Mouse (Mus musculus) olfactory bulb, adult 2 months (tissue): Measurements from ENCODE around the gene Pxdc1. TPM values are rescaled to one million over a fixed set of nuclear protein-coding genes. Genes with fewer than 3 reads are reported as not detected.

Experiments
- H3K27ac ChIP-seq: fragments of 200-500 bp; 2 replicates; pipeline ENCODE4 v1.5.1; 2012; ENCODE audit warnings: low read depth, low read length; ENCODE audit not compliant: insufficient read depth
- H3K4me1 ChIP-seq: fragments of 200-500 bp; 2 replicates; pipeline ENCODE4 v1.6.1; 2012; ENCODE audit warnings: low read length; ENCODE audit not compliant: control insufficient read depth, insufficient read depth
- H3K4me3 ChIP-seq: fragments of 200-500 bp; 2 replicates; pipeline ENCODE4 v1.5.1; 2012; ENCODE audit warnings: mild to moderate bottlenecking, low read depth, low read length, moderate library complexity; ENCODE audit not compliant: insufficient read depth
- CTCF ChIP-seq: fragments of 200-500 bp; IDR thresholded peaks from 2 replicates; pipeline ENCODE4 v1.5.1; 2012; ENCODE audit warnings: low read depth, mild to moderate bottlenecking, low read length, moderate library complexity; ENCODE audit not compliant: insufficient read depth
- POLR2A ChIP-seq: fragments of 200-500 bp; IDR thresholded peaks from 2 replicates; pipeline ENCODE4 v1.6.1; 2012; ENCODE audit warnings: mild to moderate bottlenecking, low read depth, low read length, moderate library complexity; ENCODE audit not compliant: insufficient read depth
- WGBS: fragments of 180-500 bp; shearing (Covaris S2); methylation state at CpG from one replicate; pipeline ENCODE4 v1.1.7; 2018; 5-methylcytosine and 5-hydroxymethylcytosine counted together
- polyA plus RNA-seq: library from polyadenylated mRNA; stranded (reverse); fragments of >200 nt; gene quantifications from 2 replicates; pipeline ENCODE4 v1.2.4, GENCODE M21; 2012; ENCODE audit warnings: low replicate concordance; ENCODE audit not compliant: missing spikeins, insufficient read depth, insufficient read length

Pxdc1 gene
- polyA plus RNA-seq, 1 experiment, result not detected

DNA sequence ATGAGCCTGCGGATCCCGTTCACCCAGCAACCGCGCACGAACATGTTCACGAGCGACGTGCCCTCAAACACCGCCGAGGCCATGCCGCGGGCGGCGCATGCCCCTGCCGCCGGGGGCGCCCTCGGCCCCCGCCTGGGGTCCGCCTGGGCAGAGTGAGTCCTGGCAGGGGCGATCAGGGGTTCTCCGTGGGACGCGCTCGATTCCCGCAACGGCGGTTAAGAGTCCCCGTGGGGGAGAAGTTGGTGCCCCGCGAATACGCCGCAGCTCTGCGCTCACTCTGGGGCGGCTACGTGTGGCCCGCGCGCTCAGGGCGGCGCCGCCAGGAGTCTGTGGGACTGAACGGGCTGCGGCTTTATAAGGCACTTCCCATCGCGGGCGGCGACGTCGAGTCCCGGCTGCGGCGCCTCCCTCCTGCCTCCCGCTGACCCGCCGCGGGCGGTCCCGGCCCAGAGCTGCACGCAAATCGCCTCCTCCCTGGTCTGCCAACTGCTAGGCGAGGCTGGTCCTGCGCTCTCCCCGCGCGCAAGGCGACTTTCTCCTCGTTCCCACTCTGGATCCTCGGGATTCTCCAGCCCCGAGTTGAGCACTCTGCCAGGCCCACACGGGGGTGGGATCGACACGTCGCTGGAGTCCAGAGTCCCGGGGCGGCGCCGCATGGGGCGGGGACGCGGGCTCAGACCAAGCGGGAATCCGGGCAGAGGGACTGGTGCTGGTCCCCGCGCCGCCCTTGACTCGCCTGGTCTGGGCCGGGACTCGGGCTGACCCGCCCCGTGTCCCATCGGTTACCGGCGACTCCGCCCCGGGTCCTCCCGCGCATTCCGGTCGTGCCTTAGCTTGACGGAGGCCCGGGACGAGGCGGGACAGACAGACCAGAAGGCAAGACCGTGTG, 689 bp downstream of the Pxdc1 start:
- peak overlapping the region; percentile 50 for H3K4me3 ChIP-seq
- under 1% methylated on average over 105 of the region's 105 CpGs for WGBS
- H3K27ac ChIP-seq, result no peak overlapping the region

GRCm38 (mm10) chr13:34652016-34652352, 1.3 kb downstream of the Pxdc1 start:
- under 1% methylated on average over 35 of the region's 35 CpGs for WGBS

More for the DNA sequence above, 689 bp downstream of the Pxdc1 start:
- TF ChIP-seq POLR2A, result no peak
- TF ChIP-seq CTCF, result 0 out of 2 replicates have a peak, but pooled peaks have one; percentile 12
- H3K4me1 ChIP-seq, result peaks cover 18% of the 10 kb centered on the region

DNA sequence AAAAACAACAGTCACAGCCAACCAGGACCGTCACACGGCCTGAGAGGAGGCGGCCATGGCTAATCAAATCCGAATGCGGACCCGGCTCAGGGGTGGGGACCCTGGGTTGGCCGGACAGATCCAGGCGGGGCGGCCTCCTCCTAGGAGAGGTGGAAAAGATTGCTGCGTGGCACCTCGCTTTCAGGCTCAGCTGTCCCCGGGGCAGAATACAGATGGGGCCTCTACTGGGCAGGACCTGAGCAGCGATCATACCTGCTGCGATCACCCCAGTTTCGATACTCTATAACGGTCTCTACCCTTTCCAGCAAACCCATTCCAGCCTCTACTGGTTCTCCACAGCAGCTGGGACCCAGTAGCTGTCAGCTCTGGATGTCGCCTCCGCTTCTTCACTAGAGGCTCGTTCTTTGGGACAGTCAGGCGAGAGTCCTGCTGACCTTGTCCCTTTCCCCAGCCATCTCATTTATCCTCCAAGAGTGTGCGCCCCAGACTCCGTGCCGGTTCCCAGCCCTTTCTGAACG, 1.8 kb downstream of the Pxdc1 start:
- Histone ChIP-seq H3K27ac (no peak overlapping the region), H3K4me3 (peak overlapping the region; percentile 50), H3K4me1 (peaks cover 18% of the 10 kb centered on the region)
- TF ChIP-seq CTCF (no peak), POLR2A (no peak)
- WGBS, result 18% methylated on average over 24 of the region's 24 CpGs

More at GRCm38 (mm10) chr13:34652016-34652352, 1.3 kb downstream of the Pxdc1 start:
- TF ChIP-seq CTCF (no peak; the same call in 1 of the 2 replicates), POLR2A (no peak)
- peak overlapping the region; percentile 50 for H3K4me3 ChIP-seq
- H3K4me1 ChIP-seq, result peaks cover 18% of the 10 kb centered on the region
- H3K27ac ChIP-seq, result no peak overlapping the region

DNA sequence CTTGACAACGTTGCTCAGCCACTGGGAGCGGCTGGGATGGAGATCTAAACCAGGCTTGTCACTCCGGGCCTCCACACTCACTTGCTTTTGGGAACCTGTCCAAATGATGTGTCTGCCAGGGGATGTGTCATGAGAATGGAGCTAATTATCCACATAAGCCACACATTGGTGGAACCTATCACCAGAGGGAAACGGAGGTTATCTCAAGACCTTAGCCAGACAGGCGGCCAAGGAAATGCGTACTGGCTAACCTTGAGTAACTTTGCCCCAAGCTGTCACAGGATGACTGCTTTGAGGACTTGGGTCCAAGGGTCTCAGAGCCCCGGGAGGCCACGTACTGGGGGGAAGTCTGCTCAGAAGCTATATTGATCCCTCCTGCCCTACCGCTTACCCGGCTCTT, 2.3 kb downstream of the Pxdc1 start:
- 64% methylated on average over 10 of the region's 10 CpGs for WGBS

GRCm38 (mm10) chr13:34650371-34650770, 2.9 kb downstream of the Pxdc1 start:
- WGBS, result 96% methylated on average over 6 of the region's 6 CpGs
- no peak overlapping the region for H3K27ac ChIP-seq

More for the DNA sequence above, 2.3 kb downstream of the Pxdc1 start:
- Histone ChIP-seq H3K27ac (no peak overlapping the region), H3K4me3 (no peak overlapping the region), H3K4me1 (peaks cover 18% of the 10 kb centered on the region)
- TF ChIP-seq CTCF (no peak), POLR2A (no peak)

GRCm38 (mm10) chr13:34647751-34648150, 5.5 kb downstream of the Pxdc1 start:
- Histone ChIP-seq H3K4me3 (no peak overlapping the region), H3K27ac (no peak overlapping the region), H3K4me1 (peaks cover 14% of the 10 kb centered on the region)
- WGBS, result 77% methylated on average over 4 of the region's 4 CpGs
- TF ChIP-seq CTCF (no peak), POLR2A (no peak)

More at GRCm38 (mm10) chr13:34650371-34650770, 2.9 kb downstream of the Pxdc1 start:
- no peak overlapping the region for H3K4me3 ChIP-seq
- TF ChIP-seq CTCF (no peak), POLR2A (no peak)
- H3K4me1 ChIP-seq, result peaks cover 18% of the 10 kb centered on the region

GRCm38 (mm10) chr13:34647221-34647620, 6.1 kb downstream of the Pxdc1 start:
- TF ChIP-seq CTCF, result no peak
- TF ChIP-seq POLR2A, result no peak
- Histone ChIP-seq H3K4me3 (no peak overlapping the region), H3K4me1 (peaks cover 9% of the 10 kb centered on the region), H3K27ac (no peak overlapping the region)
- 85% methylated on average over 8 of the region's 8 CpGs for WGBS

GRCm38 (mm10) chr13:34646240-34646750, 7.0 kb downstream of the Pxdc1 start:
- Histone ChIP-seq H3K4me1 (no peaks in the 10 kb centered on the region), H3K4me3 (no peak overlapping the region), H3K27ac (no peak overlapping the region)
- 75% methylated on average over 7 of the region's 7 CpGs for WGBS
- TF ChIP-seq CTCF, result no peak
- TF ChIP-seq POLR2A, result no peak

DNA sequence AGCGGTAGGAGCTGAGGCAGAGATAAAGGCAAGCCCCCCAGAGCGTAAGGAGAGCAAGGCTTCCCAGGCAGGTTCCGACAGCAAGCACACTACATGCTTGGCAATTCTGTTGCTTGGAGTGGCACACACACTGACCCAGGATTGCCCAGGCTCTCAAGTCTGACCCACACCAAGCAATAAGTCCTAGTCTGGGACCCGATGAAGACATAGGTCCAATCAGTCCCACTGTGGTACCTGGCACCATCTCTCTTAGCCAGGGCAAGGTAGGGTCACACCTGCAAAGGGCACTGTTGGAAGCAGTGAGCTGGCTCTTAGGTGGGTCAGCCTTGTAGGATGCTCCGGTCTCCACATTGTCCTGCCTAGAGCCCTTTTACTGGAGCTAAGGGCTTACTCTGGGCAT, 7.8 kb downstream of the Pxdc1 start:
- TF ChIP-seq POLR2A, result no peak
- no peak for TF ChIP-seq CTCF
- Histone ChIP-seq H3K27ac (no peak overlapping the region), H3K4me1 (no peaks in the 10 kb centered on the region), H3K4me3 (no peak overlapping the region)
- 91% methylated on average over 5 of the region's 5 CpGs for WGBS
